Mouse (Mus musculus) heart, adult 9 months (tissue): ENCODE measurements around the gene Znrf3.

Experiments
- DNase-seq, 2 experiments: peaks; one replicate each; pipeline ENCODE4 v3.0.0; 2022; ENCODE audit warnings: low spot score in 2 of 2

Gene Znrf3

GRCm38 (mm10) chr11:5442590-5443021 is 2.0 kb downstream of the Znrf3 start:
- DNase-seq, result no peak

- DNase-seq, result no peak
Observed at GRCm38 (mm10) chr11:5437646-5438045, 7.0 kb downstream of the Znrf3 start.

- DNase-seq, result no peak
Observed at GRCm38 (mm10) chr11:5436988-5437387, 7.7 kb downstream of the Znrf3 start.

- no peak for DNase-seq
Observed at GRCm38 (mm10) chr11:5435493-5435892, 9.2 kb downstream of the Znrf3 start.

- DNase-seq, result no peak
Observed at GRCm38 (mm10) chr11:5432330-5432729, 12.3 kb downstream of the Znrf3 start.

GRCm38 (mm10) chr11:5430863-5431262 is 13.8 kb downstream of the Znrf3 start:
- no peak for DNase-seq

- no peak for DNase-seq
Observed at GRCm38 (mm10) chr11:5429396-5430190, 15.1 kb downstream of the Znrf3 start.

GRCm38 (mm10) chr11:5427251-5427650 is 17.4 kb downstream of the Znrf3 start:
- DNase-seq, result no peak

- no peak for DNase-seq
Observed at GRCm38 (mm10) chr11:5426317-5426716, 18.3 kb downstream of the Znrf3 start.

- no peak for DNase-seq
Observed at GRCm38 (mm10) chr11:5425106-5425505, 19.5 kb downstream of the Znrf3 start.

- no peak for DNase-seq
Observed at GRCm38 (mm10) chr11:5424185-5424584, 20.5 kb downstream of the Znrf3 start.

- DNase-seq, result no peak
Observed at GRCm38 (mm10) chr11:5423000-5423399, 21.6 kb downstream of the Znrf3 start.

- no peak for DNase-seq
Observed at GRCm38 (mm10) chr11:5422252-5422636, 22.4 kb downstream of the Znrf3 start.

GRCm38 (mm10) chr11:5421506-5422251 is 23.0 kb downstream of the Znrf3 start:
- DNase-seq, result peak; percentile 54 to 71

GRCm38 (mm10) chr11:5415617-5416338 is 28.9 kb downstream of the Znrf3 start:
- peak in 1 of 2 experiments; percentile 23 for DNase-seq

GRCm38 (mm10) chr11:5414856-5415616 is 29.6 kb downstream of the Znrf3 start:
- DNase-seq, result no peak

- no peak for DNase-seq
Observed at GRCm38 (mm10) chr11:5412644-5413190, 31.9 kb downstream of the Znrf3 start.

- DNase-seq, result no peak
Observed at GRCm38 (mm10) chr11:5411577-5411976, 33.1 kb downstream of the Znrf3 start.

GRCm38 (mm10) chr11:5404180-5404579 is 40.5 kb downstream of the Znrf3 start:
- DNase-seq, result peak in 1 of 2 experiments; percentile 10

GRCm38 (mm10) chr11:5402127-5402733 is 42.4 kb downstream of the Znrf3 start:
- no peak for DNase-seq
